Mouse (Mus musculus): ENCODE data around the gene Mrps5. TPM values are rescaled to one million over a fixed set of nuclear protein-coding genes. Genes with fewer than 3 reads are reported as not detected.
"Not testable (repeated sequence)": the region's sequence is repeated elsewhere in the genome, so short reads cannot be mapped to it uniquely, and the experiment has no call there.

Gene Mrps5
- total and polyA plus RNA-seq, 2 experiments from 2014 or later = 69.7 to 129 TPM

- no peak overlapping the region for H3K4me2 ChIP-seq (ENCODE audit: low read depth, low read length)
- 94% methylated on average over 9 of the region's 9 CpGs for WGBS
These were observed 1.9 kb downstream of the Mrps5 start for GRCm38 (mm10) chr2:127588897-127589296.

GRCm38 (mm10) chr2:127590204-127590603 lies 3.2 kb downstream of the Mrps5 start:
- Histone ChIP-seq H3K27ac (no peak overlapping the region), H3K27me3 (ENCODE audit: insufficient read depth, low read length) (no peaks in the 10 kb centered on the region), H3K4me2 (ENCODE audit: low read depth, low read length) (no peak overlapping the region), H3K9me3 (ENCODE audit: low read length) (no peaks in the 10 kb centered on the region), H3K4me1 (ENCODE audit: insufficient read depth, low read length) (0 out of 2 replicates have a peak, but pooled peaks cover 11% of the 10 kb centered on the region), H3K36me3 (ENCODE audit: insufficient read depth, low read length) (peaks cover 25% of the 10 kb centered on the region), H3K4me3 (ENCODE audit: low read length) (no peak overlapping the region), H3K9ac (replicated peaks; ENCODE audit: low read length) (no peak overlapping the region)
- ATAC-seq = no peak
- TF ChIP-seq CTCF (IDR thresholded peaks at IDR 0.05; ENCODE audit: low read depth) = no peak
- no peak for DNase-seq (ENCODE audit: low spot score)
- 83% methylated on average over 15 of the region's 15 CpGs for WGBS

More at GRCm38 (mm10) chr2:127588897-127589296, 1.9 kb downstream of the Mrps5 start:
- Histone ChIP-seq H3K9me3 (ENCODE audit: low read length) (no peaks in the 10 kb centered on the region), H3K27me3 (ENCODE audit: insufficient read depth, low read length) (no peaks in the 10 kb centered on the region), H3K4me3 (ENCODE audit: low read length) (no peak overlapping the region), H3K27ac (no peak overlapping the region), H3K4me1 (ENCODE audit: insufficient read depth, low read length) (0 out of 2 replicates have a peak, but pooled peaks cover 11% of the 10 kb centered on the region), H3K36me3 (ENCODE audit: insufficient read depth, low read length) (peaks cover 15% of the 10 kb centered on the region; the same call in 1 of the 2 replicates), H3K9ac (replicated peaks; ENCODE audit: low read length) (no peak overlapping the region)
- TF ChIP-seq CTCF (IDR thresholded peaks at IDR 0.05; ENCODE audit: low read depth) = no peak
- no peak for DNase-seq (ENCODE audit: low spot score)
- ATAC-seq = no peak

DNA sequence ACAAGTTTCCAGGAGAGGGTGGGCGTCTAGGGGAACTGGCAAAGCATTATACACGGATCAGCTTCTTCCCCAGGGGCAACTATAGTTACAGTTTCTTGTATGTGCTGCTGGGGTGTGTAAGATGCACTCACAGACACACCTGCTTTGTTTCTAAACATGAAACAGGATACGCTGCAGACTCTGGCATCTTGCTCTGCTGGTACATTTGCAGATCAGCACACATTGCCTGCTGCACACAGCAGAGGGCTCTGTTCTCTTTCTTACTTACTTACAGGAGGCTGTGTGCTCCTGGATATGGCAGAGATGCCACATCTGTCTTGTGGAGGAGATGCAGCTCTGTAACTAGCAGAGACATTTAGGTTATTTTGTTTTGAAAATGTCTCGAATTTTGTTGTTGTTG lies 3.8 kb downstream of the Mrps5 start:
- DNase-seq (ENCODE audit: low spot score) (peak; percentile 12), ATAC-seq (no peak)
- TF ChIP-seq CTCF (IDR thresholded peaks at IDR 0.05; ENCODE audit: low read depth) = peak; percentile 47
- WGBS = 78% methylated on average over 4 of the region's 4 CpGs
- Histone ChIP-seq H3K36me3 (ENCODE audit: insufficient read depth, low read length) (peaks cover 31% of the 10 kb centered on the region), H3K4me3 (ENCODE audit: low read length) (no peak overlapping the region), H3K9me3 (ENCODE audit: low read length) (no peaks in the 10 kb centered on the region), H3K4me1 (ENCODE audit: insufficient read depth, low read length) (0 out of 2 replicates have a peak, but pooled peaks cover 11% of the 10 kb centered on the region), H3K27ac (no peak overlapping the region), H3K27me3 (ENCODE audit: insufficient read depth, low read length) (no peaks in the 10 kb centered on the region), H3K4me2 (ENCODE audit: low read depth, low read length) (no peak overlapping the region), H3K9ac (replicated peaks; ENCODE audit: low read length) (no peak overlapping the region)

DNA sequence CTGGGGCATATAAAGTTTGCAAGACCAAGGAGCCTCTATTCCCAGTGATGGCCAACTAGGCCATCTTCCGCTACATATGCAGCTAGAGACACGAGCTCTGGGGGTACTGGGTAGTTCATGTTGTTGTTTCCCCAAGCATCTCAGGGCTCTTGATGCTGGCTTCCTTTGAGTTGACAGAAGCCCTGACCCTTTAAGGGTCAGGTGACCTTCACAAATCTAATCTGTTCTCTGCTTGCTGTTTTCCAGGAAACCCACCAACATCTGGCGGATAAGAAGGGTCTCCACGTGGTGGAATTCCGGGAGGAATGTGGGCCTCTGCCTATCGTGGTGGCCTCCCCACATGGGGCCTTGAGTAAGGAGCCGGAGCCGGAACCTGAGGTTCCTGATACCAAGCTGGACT lies 16.4 kb downstream of the Mrps5 start:
- not testable (repeated sequence) for DNase-seq (ENCODE audit: low spot score); H3K9me3 ChIP-seq (ENCODE audit: low read length); H3K27ac ChIP-seq; H3K9ac ChIP-seq (replicated peaks; ENCODE audit: low read length); H3K4me1 ChIP-seq (ENCODE audit: insufficient read depth, low read length); H3K27me3 ChIP-seq (ENCODE audit: insufficient read depth, low read length); H3K4me2 ChIP-seq (ENCODE audit: low read depth, low read length); H3K4me3 ChIP-seq (ENCODE audit: low read length); ATAC-seq
- WGBS = 95% methylated on average over 6 of the region's 8 CpGs
- H3K36me3 ChIP-seq (ENCODE audit: insufficient read depth, low read length) = peaks cover 64% of the 10 kb centered on the region

GRCm38 (mm10) chr2:127605203-127605602 lies 18.2 kb downstream of the Mrps5 start:
- Histone ChIP-seq H3K4me1 (ENCODE audit: insufficient read depth, low read length) (no peaks in the 10 kb centered on the region), H3K36me3 (ENCODE audit: insufficient read depth, low read length) (peaks cover 46% of the 10 kb centered on the region), H3K9me3 (ENCODE audit: low read length) (no peaks in the 10 kb centered on the region), H3K4me2 (ENCODE audit: low read depth, low read length) (no peak overlapping the region), H3K27ac (no peak overlapping the region), H3K4me3 (ENCODE audit: low read length) (no peak overlapping the region), H3K27me3 (ENCODE audit: insufficient read depth, low read length) (no peaks in the 10 kb centered on the region), H3K9ac (replicated peaks; ENCODE audit: low read length) (no peak overlapping the region)
- TF ChIP-seq CTCF (IDR thresholded peaks at IDR 0.05; ENCODE audit: low read depth) = no peak
- 91% methylated on average over 3 of the region's 3 CpGs for WGBS
- DNase-seq (ENCODE audit: low spot score) (no peak), ATAC-seq (no peak)

- Histone ChIP-seq H3K36me3 (ENCODE audit: insufficient read depth, low read length) (peaks cover 22% of the 10 kb centered on the region; the same call in 1 of the 2 replicates), H3K4me1 (ENCODE audit: insufficient read depth, low read length) (no peaks in the 10 kb centered on the region), H3K27ac (no peak overlapping the region), H3K9ac (replicated peaks; ENCODE audit: low read length) (no peak overlapping the region), H3K4me2 (ENCODE audit: low read depth, low read length) (no peak overlapping the region), H3K27me3 (ENCODE audit: insufficient read depth, low read length) (no peaks in the 10 kb centered on the region), H3K4me3 (ENCODE audit: low read length) (no peak overlapping the region), H3K9me3 (ENCODE audit: low read length) (no peaks in the 10 kb centered on the region)
- DNase-seq (ENCODE audit: low spot score) (peak; percentile 88), ATAC-seq (peak; percentile 67; the same call in 1 of the 2 replicates)
- WGBS = 53% methylated on average over 3 of the region's 3 CpGs
- peak; percentile 72 for TF ChIP-seq CTCF (IDR thresholded peaks at IDR 0.05; ENCODE audit: low read depth)
These were observed 21.2 kb downstream of the Mrps5 start for GRCm38 (mm10) chr2:127608234-127608633.

DNA sequence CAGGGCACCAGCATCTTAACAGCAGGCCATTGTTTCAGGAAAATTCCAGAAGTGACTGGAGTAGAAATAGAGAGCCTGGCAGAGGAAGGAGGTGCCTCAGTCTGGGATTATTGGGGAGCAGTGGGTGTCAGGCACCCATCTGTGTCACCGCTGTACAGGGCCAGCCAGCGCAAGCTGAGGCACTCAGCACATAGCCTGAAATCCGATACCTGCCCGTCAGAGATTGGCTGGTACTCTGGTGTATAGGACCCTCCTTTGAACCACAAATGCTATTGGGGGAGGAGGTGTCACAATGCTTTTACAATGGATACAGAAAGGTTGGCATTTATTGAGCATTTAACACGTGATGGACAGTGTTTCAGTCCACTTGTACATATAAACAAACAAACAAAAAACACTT lies 22.0 kb downstream of the Mrps5 start:
- Histone ChIP-seq H3K27me3 (ENCODE audit: insufficient read depth, low read length) (no peaks in the 10 kb centered on the region), H3K9ac (replicated peaks; ENCODE audit: low read length) (no peak overlapping the region), H3K4me2 (ENCODE audit: low read depth, low read length) (no peak overlapping the region), H3K36me3 (ENCODE audit: insufficient read depth, low read length) (peaks cover 20% of the 10 kb centered on the region; the same call in 1 of the 2 replicates), H3K27ac (no peak overlapping the region), H3K4me1 (ENCODE audit: insufficient read depth, low read length) (no peaks in the 10 kb centered on the region), H3K9me3 (ENCODE audit: low read length) (no peaks in the 10 kb centered on the region), H3K4me3 (ENCODE audit: low read length) (no peak overlapping the region)
- WGBS = 17% methylated on average over 5 of the region's 5 CpGs
- DNase-seq (ENCODE audit: low spot score) (no peak), ATAC-seq (no peak)
- no peak for TF ChIP-seq CTCF (IDR thresholded peaks at IDR 0.05; ENCODE audit: low read depth)
